Mouse (Mus musculus) mesoderm, embryonic 11.5 days (tissue): ENCODE measurements around the gene Csnk1e.
A peak's percentile ranks its signal among the peaks of the same experiment; 100 is the strongest.

Source experiments
- DNase-seq: peaks from one replicate; pipeline ENCODE4 v3.0.0-alpha.2; 2012; ENCODE audit warnings: low read depth, low spot score

The Csnk1e gene

GRCm38 (mm10) chr15:79443856-79444410, 11.4 kb downstream of the Csnk1e start:
- DNase-seq: no peak

GRCm38 (mm10) chr15:79442961-79443518, 12.3 kb downstream of the Csnk1e start:
- DNase-seq: no peak

- DNase-seq: no peak
These were observed 13.1 kb downstream of the Csnk1e start for GRCm38 (mm10) chr15:79442257-79442611.

- DNase-seq: peak; percentile 71
These were observed 13.8 kb downstream of the Csnk1e start for GRCm38 (mm10) chr15:79441331-79442256.

- DNase-seq: no peak
These were observed 14.6 kb downstream of the Csnk1e start for GRCm38 (mm10) chr15:79440651-79441330.

GRCm38 (mm10) chr15:79440223-79440622, 15.1 kb downstream of the Csnk1e start:
- no peak for DNase-seq

GRCm38 (mm10) chr15:79439386-79439785, 16.0 kb downstream of the Csnk1e start:
- no peak for DNase-seq

- DNase-seq: no peak
These were observed 16.6 kb downstream of the Csnk1e start for GRCm38 (mm10) chr15:79438816-79439215.

GRCm38 (mm10) chr15:79438209-79438810, 17.1 kb downstream of the Csnk1e start:
- no peak for DNase-seq

- DNase-seq: no peak
These were observed 17.7 kb downstream of the Csnk1e start for GRCm38 (mm10) chr15:79437541-79438208.

- no peak for DNase-seq
These were observed 18.9 kb downstream of the Csnk1e start for GRCm38 (mm10) chr15:79436481-79436921.

GRCm38 (mm10) chr15:79435191-79435671, 20.1 kb downstream of the Csnk1e start:
- no peak for DNase-seq

- DNase-seq: no peak
These were observed 22.5 kb downstream of the Csnk1e start for GRCm38 (mm10) chr15:79432892-79433291.

GRCm38 (mm10) chr15:79432328-79432727, 23.0 kb downstream of the Csnk1e start:
- no peak for DNase-seq

GRCm38 (mm10) chr15:79431925-79432324, 23.4 kb downstream of the Csnk1e start:
- DNase-seq: no peak

- no peak for DNase-seq
These were observed 24.8 kb downstream of the Csnk1e start for GRCm38 (mm10) chr15:79430461-79431000.

- no peak for DNase-seq
These were observed 25.4 kb downstream of the Csnk1e start for GRCm38 (mm10) chr15:79429994-79430393.

- no peak for DNase-seq
These were observed 25.8 kb downstream of the Csnk1e start for GRCm38 (mm10) chr15:79429527-79429926.

- no peak for DNase-seq
These were observed 26.8 kb downstream of the Csnk1e start for GRCm38 (mm10) chr15:79428616-79429015.

- no peak for DNase-seq
These were observed 27.9 kb downstream of the Csnk1e start for GRCm38 (mm10) chr15:79427516-79427915.

- DNase-seq: no peak
These were observed 29.9 kb downstream of the Csnk1e start for GRCm38 (mm10) chr15:79425516-79425915.
